Mouse (Mus musculus) limb, embryonic 14.5 days (tissue): ENCODE measurements around the gene Zbtb8os. TPM values are rescaled to one million over a fixed set of nuclear protein-coding genes. Genes with fewer than 3 reads are reported as not detected.

Experiments
- ATAC-seq: fragments of 200-750 bp; cut with Nextera tagmentation; 2 replicates; pipeline ENCODE4 v1.8.0; 2017; ENCODE audit warnings: low read depth, moderate number of reproducible peaks, moderate TSS enrichment; ENCODE audit not compliant: low FRiP score
- DNase-seq: peaks from one replicate; pipeline ENCODE4 v3.0.0-alpha.2; 2015; ENCODE audit warnings: low spot score
- H3K27ac ChIP-seq: fragments of 300-500 bp; sonication (generic); replicated peaks from 2 replicates; pipeline ENCODE4 v1.5.1; 2014; ENCODE audit warnings: low read depth, mild to moderate bottlenecking, low read length, moderate library complexity, mixed read lengths
- H3K27me3 ChIP-seq: fragments of 300-500 bp; sonication (generic); 2 replicates; pipeline ENCODE4 v1.6.1; 2014; ENCODE audit warnings: low read length, mixed read lengths; ENCODE audit not compliant: control insufficient read depth, insufficient read depth
- H3K36me3 ChIP-seq: fragments of 300-500 bp; sonication (generic); 2 replicates; pipeline ENCODE4 v1.6.1; 2014; ENCODE audit warnings: mild to moderate bottlenecking, low read length, moderate library complexity, mixed read lengths; ENCODE audit not compliant: control insufficient read depth, insufficient read depth
- H3K4me1 ChIP-seq: fragments of 300-500 bp; sonication (generic); 2 replicates; pipeline ENCODE4 v1.6.1; 2014; ENCODE audit warnings: antibody characterized with exemption, low read length, mixed read lengths; ENCODE audit not compliant: control insufficient read depth, insufficient read depth
- H3K4me2 ChIP-seq: fragments of 300-500 bp; sonication (generic); replicated peaks from 2 replicates; pipeline ENCODE4 v1.6.1; 2014; ENCODE audit warnings: low read depth, mild to moderate bottlenecking, low read length, moderate library complexity; ENCODE audit not compliant: severe bottlenecking
- H3K4me3 ChIP-seq: fragments of 300-500 bp; sonication (generic); replicated peaks from 2 replicates; pipeline ENCODE4 v1.5.1; 2014; ENCODE audit warnings: low read length
- H3K9ac ChIP-seq: fragments of 300-500 bp; sonication (generic); 2 replicates; pipeline ENCODE4 v1.6.1; 2014; ENCODE audit warnings: mild to moderate bottlenecking, low read depth, low read length, moderate library complexity; ENCODE audit not compliant: severe bottlenecking
- H3K9me3 ChIP-seq: fragments of 300-500 bp; sonication (generic); 2 replicates; pipeline ENCODE4 v1.6.1; 2016; ENCODE audit warnings: low read length; ENCODE audit not compliant: control insufficient read depth
- POLR2A ChIP-seq: fragments of 200-500 bp; IDR thresholded peaks from 2 replicates; pipeline ENCODE4 v1.8.0; 2012; ENCODE audit warnings: inconsistent platforms, mild to moderate bottlenecking, moderate library complexity, borderline replicate concordance; ENCODE audit not compliant: insufficient read depth, insufficient read length; ENCODE audit errors: extremely low read depth
- WGBS: fragments of 180-500 bp; shearing (Covaris S2); extraction: QIAGEN DNeasy Blood & Tissue Kit; methylation state at CpG from one replicate; pipeline ENCODE4 v1.1.7; 2014; 5-methylcytosine and 5-hydroxymethylcytosine counted together
- polyA plus RNA-seq, 2 experiments: library from polyadenylated mRNA; depleted of rRNA in 1 of 2; stranded (reverse) in 1 of 2; unstranded in 1 of 2; fragments of >200 nt; fragmentation: Nextera tagmentation in 1 of 2; extraction: Ambion mirVana in 1 of 2; gene quantifications; 2 replicates each; pipeline versions ENCODE4 v1.2.1 to v1.2.3; 2012 to 2014

Zbtb8os gene
- polyA plus RNA-seq, 2 experiments: 36.6 to 44.4 TPM

DNA sequence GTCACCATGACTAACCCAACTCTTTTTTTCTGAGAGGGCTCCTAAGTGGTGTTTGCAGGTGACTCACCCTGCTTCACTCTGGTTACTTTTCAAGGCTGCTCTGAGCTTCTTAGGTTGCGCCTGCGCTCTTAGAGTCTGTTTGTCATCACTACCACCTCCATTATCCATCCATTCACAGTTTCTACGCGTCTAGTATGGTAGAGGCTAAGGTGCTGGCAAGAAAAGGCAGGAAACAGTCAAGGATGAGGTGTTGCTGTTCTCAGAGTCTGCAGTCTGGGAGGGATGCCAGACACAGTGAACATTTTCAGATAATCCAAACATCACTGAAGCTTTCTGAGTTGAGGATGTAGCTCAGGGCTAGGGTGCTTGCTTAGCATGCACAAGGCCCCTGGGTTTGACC is 37.8 kb upstream of the Zbtb8os start:
- H3K9me3 ChIP-seq: peaks cover 13% of the 10 kb centered on the region; the same call in 1 of the 2 replicates
- DNase-seq (peak; percentile 26), ATAC-seq (no peak)
- WGBS: 75% methylated on average over 4 of the region's 4 CpGs
- no peak overlapping the region for H3K9ac ChIP-seq
- H3K4me2 ChIP-seq: no peak overlapping the region
- TF ChIP-seq POLR2A: no peak
- no peak overlapping the region for H3K4me3 ChIP-seq
- no peaks in the 10 kb centered on the region for H3K27me3 ChIP-seq
- no peak overlapping the region for H3K27ac ChIP-seq
- H3K36me3 ChIP-seq: no peaks in the 10 kb centered on the region; the same call in 1 of the 2 replicates
- peaks cover 11% of the 10 kb centered on the region for H3K4me1 ChIP-seq

DNA sequence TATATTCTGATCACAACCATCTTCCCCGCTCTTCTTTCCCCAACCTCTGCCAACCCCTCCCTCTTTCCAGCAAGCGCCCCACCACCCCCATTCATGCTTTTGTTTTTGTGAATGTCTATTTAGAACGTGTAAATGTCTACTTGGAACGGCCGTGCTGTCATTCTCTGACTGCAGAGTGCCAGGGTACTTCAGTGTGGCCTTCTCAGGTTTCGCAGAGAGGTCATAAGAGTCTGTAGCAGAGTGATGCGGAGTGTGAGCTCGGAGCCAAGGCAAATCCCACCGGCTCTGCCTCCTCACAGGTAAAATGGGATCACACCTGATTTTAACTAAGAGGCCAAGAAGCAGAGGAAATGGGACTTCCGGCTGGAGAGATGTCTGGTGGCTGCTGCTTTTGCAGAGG is 36.4 kb upstream of the Zbtb8os start:
- 41% methylated on average over 10 of the region's 10 CpGs for WGBS
- no peak for ATAC-seq
- Histone ChIP-seq H3K27me3 (no peaks in the 10 kb centered on the region), H3K9me3 (peaks cover 13% of the 10 kb centered on the region; the same call in 1 of the 2 replicates), H3K27ac (0 out of 2 replicates have a peak overlapping the region, but pooled peaks have one; percentile 9), H3K4me1 (no peaks in the 10 kb centered on the region), H3K9ac (no peak overlapping the region), H3K4me3 (no peak overlapping the region), H3K4me2 (no peak overlapping the region), H3K36me3 (no peaks in the 10 kb centered on the region; the same call in 1 of the 2 replicates)
- DNase-seq: no peak
- no peak for TF ChIP-seq POLR2A

DNA sequence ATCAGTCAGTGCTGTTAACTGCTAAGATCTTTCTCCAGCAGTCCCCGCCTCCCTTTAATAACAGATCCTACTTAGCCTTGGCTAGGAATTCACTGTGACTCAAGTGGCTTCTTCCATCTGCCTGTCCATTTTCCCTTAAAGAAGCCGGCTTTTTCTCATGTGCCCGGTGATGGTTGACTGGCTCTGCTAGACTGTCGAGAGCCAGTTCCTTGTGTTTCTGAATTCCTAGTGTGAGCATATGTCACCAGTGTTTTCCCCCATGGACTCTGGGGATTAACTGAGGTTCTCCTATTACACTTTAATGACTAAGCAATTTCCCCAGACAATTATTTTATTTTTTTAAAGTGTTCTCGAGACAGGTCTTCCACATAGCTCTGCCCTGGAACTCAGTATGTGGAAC is 32.1 kb upstream of the Zbtb8os start:
- DNase-seq (no peak), ATAC-seq (0 out of 2 replicates have a peak, but pooled peaks have one; percentile 19)
- Histone ChIP-seq H3K9ac (no peak overlapping the region), H3K36me3 (peaks cover 30% of the 10 kb centered on the region), H3K9me3 (peaks cover 13% of the 10 kb centered on the region; the same call in 1 of the 2 replicates), H3K4me1 (no peaks in the 10 kb centered on the region), H3K4me3 (no peak overlapping the region), H3K27ac (no peak overlapping the region), H3K4me2 (no peak overlapping the region), H3K27me3 (no peaks in the 10 kb centered on the region)
- no peak for TF ChIP-seq POLR2A
- 67% methylated on average over 5 of the region's 5 CpGs for WGBS

DNA sequence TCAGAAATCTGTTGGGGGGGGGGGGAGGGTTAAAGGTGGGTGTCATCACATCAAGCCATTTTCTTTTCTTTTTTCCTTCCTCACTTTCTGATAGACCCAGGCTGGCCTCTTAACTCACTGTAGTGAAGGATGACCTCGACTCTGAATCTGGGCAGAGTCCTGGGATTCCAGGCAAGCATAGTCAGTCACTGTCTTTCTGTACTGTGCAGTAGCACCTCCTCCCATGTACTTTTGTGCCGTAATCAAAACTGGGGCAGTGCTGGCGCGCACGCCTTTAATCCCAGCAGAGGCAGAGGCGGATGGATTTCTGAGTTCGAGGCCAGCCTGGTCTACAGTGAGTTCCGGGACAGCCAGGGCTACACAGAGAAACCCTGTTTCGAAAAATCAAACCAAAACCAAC is 31.7 kb upstream of the Zbtb8os start:
- ATAC-seq (no peak; the same call in 1 of the 2 replicates), DNase-seq (no peak)
- peaks cover 34% of the 10 kb centered on the region for H3K36me3 ChIP-seq
- no peak overlapping the region for H3K4me3 ChIP-seq
- H3K27me3 ChIP-seq: no peaks in the 10 kb centered on the region
- H3K9me3 ChIP-seq: peaks cover 13% of the 10 kb centered on the region; the same call in 1 of the 2 replicates
- no peaks in the 10 kb centered on the region for H3K4me1 ChIP-seq
- H3K27ac ChIP-seq: no peak overlapping the region
- WGBS: 87% methylated on average over 9 of the region's 9 CpGs
- H3K9ac ChIP-seq: no peak overlapping the region
- no peak overlapping the region for H3K4me2 ChIP-seq
- no peak for TF ChIP-seq POLR2A

DNA sequence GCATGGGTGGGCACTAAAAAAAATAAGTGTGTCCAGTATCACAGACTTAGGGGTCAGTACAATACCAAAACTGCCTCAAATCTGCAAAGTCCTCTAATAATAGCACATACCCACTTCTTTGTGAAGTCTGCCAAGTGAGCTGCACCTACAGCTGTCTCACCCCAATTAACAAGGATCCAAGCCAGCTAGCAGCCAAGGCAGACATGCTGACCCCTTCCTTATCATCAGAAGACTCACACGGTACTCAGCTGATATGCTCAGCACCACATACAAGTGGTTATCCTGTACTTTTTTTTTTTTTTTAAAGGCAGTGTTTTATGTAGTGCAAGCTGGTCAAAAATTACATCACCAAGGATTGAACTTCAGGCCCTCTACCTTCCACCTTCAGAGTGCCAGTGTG is 31.2 kb upstream of the Zbtb8os start:
- ATAC-seq (no peak), DNase-seq (no peak)
- H3K9ac ChIP-seq: no peak overlapping the region
- H3K9me3 ChIP-seq: peaks cover 13% of the 10 kb centered on the region; the same call in 1 of the 2 replicates
- WGBS: 67% methylated on average over 1 of the region's 1 CpGs
- no peaks in the 10 kb centered on the region for H3K4me1 ChIP-seq
- no peak overlapping the region for H3K4me3 ChIP-seq
- no peak overlapping the region for H3K4me2 ChIP-seq
- H3K27me3 ChIP-seq: no peaks in the 10 kb centered on the region
- H3K27ac ChIP-seq: no peak overlapping the region
- TF ChIP-seq POLR2A: no peak
- peaks cover 39% of the 10 kb centered on the region for H3K36me3 ChIP-seq
